Mouse (Mus musculus): ENCODE data around the gene Pde1a. TPM values are rescaled to one million over a fixed set of nuclear protein-coding genes. Genes with fewer than 3 reads are reported as not detected.

The Pde1a gene
- 91.3 and 105 TPM in 2 replicates for polyA plus RNA-seq (2012; rRNA removed)

GRCm38 (mm10) chr2:80128861-80129698, at the start of gene Pde1a:
TSS of gene Pde1a (minus strand) at chr2:80129458.
- Histone ChIP-seq H3K36me3 (ENCODE audit: control insufficient read depth, insufficient read depth, low read length) (no peaks in the 10 kb centered on the region), H3K27ac (ENCODE audit: control insufficient read depth, insufficient read depth, low read depth, low read length) (no peak within 1 kb of the TSS), H3K4me3 (ENCODE audit: control insufficient read depth, low read depth, low read length) (peak within 1 kb of the TSS; percentile 4; the same call in 1 of the 2 replicates), H3K27me3 (ENCODE audit: control insufficient read depth, insufficient read depth, low read length) (no peaks in the 10 kb centered on the region), H3K4me1 (ENCODE audit: control insufficient read depth, insufficient read depth, low read length) (peaks cover 7% of the 10 kb centered on the region)
- TF ChIP-seq CTCF (IDR thresholded peaks at IDR 0.05; ENCODE audit: control insufficient read depth, insufficient read depth, insufficient replicate concordance, low read depth, low read length) (no peak), POLR2A (IDR thresholded peaks at IDR 0.05; ENCODE audit: control insufficient read depth, low read depth, low read length) (no peak)

- no peaks in the 10 kb centered on the region for H3K4me1 ChIP-seq (ENCODE audit: control insufficient read depth, insufficient read depth, low read length)
- H3K27me3 ChIP-seq (ENCODE audit: control insufficient read depth, insufficient read depth, low read length), result no peaks in the 10 kb centered on the region
- no peak overlapping the region for H3K27ac ChIP-seq (ENCODE audit: control insufficient read depth, insufficient read depth, low read depth, low read length)
- H3K4me3 ChIP-seq (ENCODE audit: control insufficient read depth, low read depth, low read length), result no peak overlapping the region
- TF ChIP-seq POLR2A (IDR thresholded peaks at IDR 0.05; ENCODE audit: control insufficient read depth, low read depth, low read length) (no peak), CTCF (IDR thresholded peaks at IDR 0.05; ENCODE audit: control insufficient read depth, insufficient read depth, insufficient replicate concordance, low read depth, low read length) (no peak)
- H3K36me3 ChIP-seq (ENCODE audit: control insufficient read depth, insufficient read depth, low read length), result no peaks in the 10 kb centered on the region
These were observed 49.5 kb upstream of the Pde1a start for GRCm38 (mm10) chr2:80178608-80179280.

DNA sequence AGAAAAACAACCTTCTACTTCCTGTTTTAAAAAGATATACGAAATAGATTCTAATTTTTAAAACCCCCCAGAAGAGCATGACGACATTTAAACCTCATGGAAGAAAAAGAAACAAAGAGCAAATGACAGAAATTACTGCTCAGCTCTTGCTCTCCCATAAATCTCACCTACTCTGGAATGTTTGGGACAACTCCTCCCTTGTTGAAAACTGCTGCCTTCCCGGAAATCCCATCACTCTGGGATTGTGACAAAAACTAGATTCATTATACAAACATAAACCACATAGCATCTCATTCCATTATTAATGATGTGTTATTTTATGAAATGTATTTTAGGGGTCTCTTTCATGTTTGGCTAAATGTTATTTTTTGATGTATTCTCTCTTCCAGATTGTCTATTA, 48.9 kb upstream of the Pde1a start:
- Histone ChIP-seq H3K27ac (ENCODE audit: control insufficient read depth, insufficient read depth, low read depth, low read length) (no peak overlapping the region), H3K4me1 (ENCODE audit: control insufficient read depth, insufficient read depth, low read length) (no peaks in the 10 kb centered on the region), H3K36me3 (ENCODE audit: control insufficient read depth, insufficient read depth, low read length) (no peaks in the 10 kb centered on the region), H3K27me3 (ENCODE audit: control insufficient read depth, insufficient read depth, low read length) (no peaks in the 10 kb centered on the region), H3K4me3 (ENCODE audit: control insufficient read depth, low read depth, low read length) (no peak overlapping the region)
- TF ChIP-seq POLR2A (IDR thresholded peaks at IDR 0.05; ENCODE audit: control insufficient read depth, low read depth, low read length), result no peak
- no peak for TF ChIP-seq CTCF (IDR thresholded peaks at IDR 0.05; ENCODE audit: control insufficient read depth, insufficient read depth, insufficient replicate concordance, low read depth, low read length)

- Histone ChIP-seq H3K4me1 (ENCODE audit: control insufficient read depth, insufficient read depth, low read length) (no peaks in the 10 kb centered on the region), H3K36me3 (ENCODE audit: control insufficient read depth, insufficient read depth, low read length) (no peaks in the 10 kb centered on the region), H3K4me3 (ENCODE audit: control insufficient read depth, low read depth, low read length) (no peak overlapping the region), H3K27me3 (ENCODE audit: control insufficient read depth, insufficient read depth, low read length) (no peaks in the 10 kb centered on the region), H3K27ac (ENCODE audit: control insufficient read depth, insufficient read depth, low read depth, low read length) (no peak overlapping the region)
- TF ChIP-seq POLR2A (IDR thresholded peaks at IDR 0.05; ENCODE audit: control insufficient read depth, low read depth, low read length), result no peak
- TF ChIP-seq CTCF (IDR thresholded peaks at IDR 0.05; ENCODE audit: control insufficient read depth, insufficient read depth, insufficient replicate concordance, low read depth, low read length), result no peak
These were observed 38.8 kb upstream of the Pde1a start for GRCm38 (mm10) chr2:80168103-80168502.

DNA sequence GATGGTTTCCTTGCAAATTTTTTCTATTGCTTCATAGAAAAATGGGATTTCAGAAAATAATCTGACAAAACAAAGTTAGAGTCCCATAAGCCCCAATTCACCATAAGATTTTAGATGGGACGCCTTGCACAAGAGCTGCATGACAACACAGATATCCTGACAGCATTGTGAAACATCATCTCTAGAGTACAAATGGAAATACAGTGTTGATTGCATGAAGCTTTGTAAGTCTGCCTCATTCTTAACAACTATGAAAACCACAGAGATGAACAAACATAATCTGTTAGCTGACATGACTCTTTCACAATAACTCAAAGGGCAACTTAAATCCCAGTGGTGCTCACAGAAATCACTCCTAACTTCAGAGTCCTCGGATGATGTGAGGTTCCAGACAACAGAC, 29.5 kb upstream of the Pde1a start:
- Histone ChIP-seq H3K4me1 (ENCODE audit: control insufficient read depth, insufficient read depth, low read length) (no peaks in the 10 kb centered on the region), H3K36me3 (ENCODE audit: control insufficient read depth, insufficient read depth, low read length) (no peaks in the 10 kb centered on the region), H3K4me3 (ENCODE audit: control insufficient read depth, low read depth, low read length) (no peak overlapping the region), H3K27ac (ENCODE audit: control insufficient read depth, insufficient read depth, low read depth, low read length) (no peak overlapping the region), H3K27me3 (ENCODE audit: control insufficient read depth, insufficient read depth, low read length) (no peaks in the 10 kb centered on the region)
- TF ChIP-seq CTCF (IDR thresholded peaks at IDR 0.05; ENCODE audit: control insufficient read depth, insufficient read depth, insufficient replicate concordance, low read depth, low read length), result no peak
- TF ChIP-seq POLR2A (IDR thresholded peaks at IDR 0.05; ENCODE audit: control insufficient read depth, low read depth, low read length), result no peak

GRCm38 (mm10) chr2:80158196-80158595, 28.9 kb upstream of the Pde1a start:
- TF ChIP-seq POLR2A (IDR thresholded peaks at IDR 0.05; ENCODE audit: control insufficient read depth, low read depth, low read length), result no peak
- TF ChIP-seq CTCF (IDR thresholded peaks at IDR 0.05; ENCODE audit: control insufficient read depth, insufficient read depth, insufficient replicate concordance, low read depth, low read length), result no peak
- H3K4me1 ChIP-seq (ENCODE audit: control insufficient read depth, insufficient read depth, low read length), result no peaks in the 10 kb centered on the region
- H3K36me3 ChIP-seq (ENCODE audit: control insufficient read depth, insufficient read depth, low read length), result no peaks in the 10 kb centered on the region
- H3K4me3 ChIP-seq (ENCODE audit: control insufficient read depth, low read depth, low read length), result no peak overlapping the region
- H3K27ac ChIP-seq (ENCODE audit: control insufficient read depth, insufficient read depth, low read depth, low read length), result no peak overlapping the region
- no peaks in the 10 kb centered on the region for H3K27me3 ChIP-seq (ENCODE audit: control insufficient read depth, insufficient read depth, low read length)

DNA sequence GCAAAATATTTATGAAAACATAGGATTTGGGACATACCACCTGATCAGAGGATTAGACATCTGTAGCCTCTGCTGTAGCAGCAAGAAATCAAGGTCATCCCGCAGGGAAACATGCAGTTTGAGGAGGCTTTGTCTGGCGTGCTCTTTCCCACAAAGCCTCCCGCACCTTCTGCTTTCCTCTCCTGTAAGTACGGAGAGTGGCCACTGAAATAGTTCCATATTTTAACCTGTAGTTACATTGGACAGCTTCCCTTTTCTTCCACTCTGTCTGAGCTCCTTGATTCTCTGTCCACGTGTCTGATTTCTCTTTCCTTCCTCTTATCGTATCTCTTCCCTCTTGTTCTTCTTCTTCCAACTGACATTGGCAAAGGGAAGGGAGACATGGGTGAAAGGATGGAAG, 20.8 kb upstream of the Pde1a start:
- H3K4me1 ChIP-seq (ENCODE audit: control insufficient read depth, insufficient read depth, low read length), result no peaks in the 10 kb centered on the region
- H3K4me3 ChIP-seq (ENCODE audit: control insufficient read depth, low read depth, low read length), result no peak overlapping the region

More for the DNA sequence above, 20.8 kb upstream of the Pde1a start:
- H3K36me3 ChIP-seq (ENCODE audit: control insufficient read depth, insufficient read depth, low read length), result no peaks in the 10 kb centered on the region
- H3K27ac ChIP-seq (ENCODE audit: control insufficient read depth, insufficient read depth, low read depth, low read length), result no peak overlapping the region
- H3K27me3 ChIP-seq (ENCODE audit: control insufficient read depth, insufficient read depth, low read length), result no peaks in the 10 kb centered on the region
- TF ChIP-seq POLR2A (IDR thresholded peaks at IDR 0.05; ENCODE audit: control insufficient read depth, low read depth, low read length) (no peak), CTCF (IDR thresholded peaks at IDR 0.05; ENCODE audit: control insufficient read depth, insufficient read depth, insufficient replicate concordance, low read depth, low read length) (no peak)

All from testis, adult 2 months (tissue).